Mouse (Mus musculus) ovary, postnatal 10 days (tissue): ENCODE data around the gene Adcy6.
"Not testable (repeated sequence)": the region's sequence is repeated elsewhere in the genome, so short reads cannot be mapped to it uniquely, and the experiment has no call there.

ENCODE experiments used
- DNase-seq: peaks from one replicate; pipeline ENCODE4 v3.0.0; 2022; ENCODE audit warnings: low spot score

Gene Adcy6

GRCm38 (mm10) chr15:98601832-98602190 is 8.1 kb downstream of the Adcy6 start:
- no peak for DNase-seq

GRCm38 (mm10) chr15:98600036-98600709 is 9.7 kb downstream of the Adcy6 start:
- DNase-seq = no peak

- no peak for DNase-seq
These were observed 13.3 kb downstream of the Adcy6 start for GRCm38 (mm10) chr15:98596609-98597008.

GRCm38 (mm10) chr15:98595049-98595448 is 14.8 kb downstream of the Adcy6 start:
- DNase-seq = no peak

GRCm38 (mm10) chr15:98594193-98594592 is 15.7 kb downstream of the Adcy6 start:
- no peak for DNase-seq

- no peak for DNase-seq
These were observed 18.5 kb downstream of the Adcy6 start for GRCm38 (mm10) chr15:98591396-98591795.

- no peak for DNase-seq
These were observed 20.1 kb downstream of the Adcy6 start for GRCm38 (mm10) chr15:98589640-98590336.

- no peak for DNase-seq
These were observed 22.1 kb downstream of the Adcy6 start for GRCm38 (mm10) chr15:98587751-98588150.

GRCm38 (mm10) chr15:98586141-98586540 is 23.7 kb downstream of the Adcy6 start:
- not testable (repeated sequence) for DNase-seq

- no peak for DNase-seq
These were observed 24.5 kb downstream of the Adcy6 start for GRCm38 (mm10) chr15:98585421-98585820.

- DNase-seq = no peak
These were observed 26.9 kb downstream of the Adcy6 start for GRCm38 (mm10) chr15:98582996-98583395.

GRCm38 (mm10) chr15:98582410-98582809 is 27.5 kb downstream of the Adcy6 start:
- no peak for DNase-seq

- DNase-seq = no peak
These were observed 29.9 kb downstream of the Adcy6 start for GRCm38 (mm10) chr15:98579795-98580464.

GRCm38 (mm10) chr15:98579310-98579709 is 30.6 kb downstream of the Adcy6 start:
- DNase-seq = no peak

- DNase-seq = no peak
These were observed 36.6 kb downstream of the Adcy6 start for GRCm38 (mm10) chr15:98573293-98573692.

- DNase-seq = no peak
These were observed 38.9 kb downstream of the Adcy6 start, which contains the start of the genes Ccnt1 and 4930415O20Rik for GRCm38 (mm10) chr15:98570873-98571538. Ccnt1 (minus strand) TSS chr15:98570923. 4930415O20Rik (plus strand) TSS chr15:98571004.

- no peak for DNase-seq
These were observed 40.0 kb downstream of the Adcy6 start for GRCm38 (mm10) chr15:98569795-98570365.

- DNase-seq = no peak
These were observed 40.7 kb downstream of the Adcy6 start for GRCm38 (mm10) chr15:98569216-98569615.

- no peak for DNase-seq
These were observed 41.4 kb downstream of the Adcy6 start for GRCm38 (mm10) chr15:98568256-98569033.

- DNase-seq = peak; percentile 96
These were observed 42.4 kb downstream of the Adcy6 start for GRCm38 (mm10) chr15:98567278-98568134.

- DNase-seq = no peak
These were observed 43.0 kb downstream of the Adcy6 start for GRCm38 (mm10) chr15:98566973-98567277.
